Mouse (Mus musculus): ENCODE measurements around the gene Olfr896-ps1.

Gene Olfr896-ps1

DNA sequence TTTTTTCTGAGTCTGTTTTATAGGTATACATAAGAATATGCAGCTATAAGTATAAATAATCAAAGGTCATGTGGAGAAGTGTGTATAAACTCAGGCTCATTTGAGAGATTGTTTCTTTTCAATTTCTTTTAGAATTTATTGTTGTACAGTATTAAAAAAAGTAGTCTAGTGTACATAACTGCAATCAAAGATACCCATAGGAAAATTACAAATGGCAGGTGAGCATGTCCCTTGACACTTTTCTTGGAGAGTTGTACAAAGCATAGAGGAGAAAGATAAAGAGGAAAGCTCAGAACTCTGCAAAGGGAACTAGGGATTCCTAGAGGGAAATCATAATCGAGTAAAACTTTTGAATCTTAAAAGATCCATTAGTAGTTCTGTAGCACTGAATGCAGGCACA is at the start of gene Olfr896-ps1:
TSS of gene Olfr896-ps1 (plus strand) at position 301 of the 400 bp plus-strand sequence.
- DNase-seq (ENCODE audit: inconsistent age in 2 of 2, low spot score in 1 of 2): no peak

DNA sequence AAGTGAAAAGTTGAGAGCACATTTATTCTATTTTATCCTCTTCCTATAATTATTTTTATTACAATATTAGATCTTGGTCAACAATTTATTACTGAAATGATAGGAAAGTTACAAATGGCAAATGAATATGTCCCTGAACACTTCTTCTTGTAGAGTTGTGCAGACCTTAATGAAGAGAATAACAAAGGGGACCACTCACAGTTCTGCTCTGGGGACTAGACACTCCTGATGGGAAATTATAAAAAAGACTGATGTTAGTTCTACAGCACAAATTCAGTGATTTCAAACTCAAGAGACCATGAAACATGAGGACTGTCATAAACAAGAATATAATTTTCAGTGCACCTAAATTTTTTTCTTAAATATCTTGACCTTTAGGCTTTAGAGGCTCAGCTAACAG is 38.4 kb upstream of the Olfr896-ps1 start, which contains the start of gene Olfr143:
TSS of gene Olfr143 (plus strand) at position 301 of the 400 bp plus-strand sequence.
- no peak for DNase-seq (ENCODE audit: inconsistent age in 2 of 2, low spot score in 1 of 2)

DNA sequence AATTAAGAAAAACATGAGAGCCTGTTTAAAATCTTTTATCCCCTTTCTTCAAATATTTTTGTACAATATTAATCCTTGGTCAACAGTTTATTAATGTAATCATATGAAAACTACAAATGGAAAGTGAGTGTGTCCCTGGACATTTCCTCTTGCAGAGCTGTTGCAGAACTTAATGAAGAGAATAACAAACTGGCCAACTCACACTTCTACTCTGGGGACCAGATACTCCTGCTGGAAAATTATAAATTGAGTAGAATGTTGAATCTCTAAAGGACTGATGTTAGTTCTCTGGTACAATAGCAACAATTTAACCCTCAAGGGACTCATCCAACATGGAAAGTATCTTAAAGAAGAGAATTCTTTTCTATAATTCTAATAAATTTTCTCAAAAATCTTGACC is 23.4 kb upstream of the Olfr896-ps1 start, which contains the start of gene Olfr895:
TSS of gene Olfr895 (plus strand) at position 301 of the 400 bp plus-strand sequence.
- no peak for DNase-seq (ENCODE audit: inconsistent age in 2 of 2, low spot score in 1 of 2)

DNA sequence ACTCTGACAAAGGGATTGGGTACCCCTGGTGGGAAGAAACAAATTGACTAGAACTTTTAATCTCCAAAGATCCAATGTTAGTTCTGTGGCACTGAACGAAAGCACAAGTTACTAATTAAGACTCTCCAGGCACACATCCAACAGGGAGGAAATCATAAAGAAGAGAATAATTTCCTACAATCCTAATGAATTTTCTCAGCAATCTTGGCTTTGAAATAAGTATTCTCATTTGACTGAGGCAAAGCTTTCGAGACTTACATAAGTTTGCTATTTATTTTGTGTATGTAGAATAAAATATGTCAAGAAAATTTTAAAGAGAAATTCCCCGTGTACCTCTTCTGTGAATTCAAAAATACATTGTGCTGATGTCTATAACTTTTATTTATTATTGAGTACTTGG is 37.9 kb downstream of the Olfr896-ps1 start, which contains the start of gene Olfr25:
TSS of gene Olfr25 (plus strand) at position 301 of the 400 bp plus-strand sequence.
- no peak for DNase-seq (ENCODE audit: inconsistent age in 2 of 2, low spot score in 1 of 2)

All from adrenal gland, adult (tissue).